Mouse (Mus musculus): ENCODE data around the gene Lrrc75b. TPM values are rescaled to one million over a fixed set of nuclear protein-coding genes. Genes with fewer than 3 reads are reported as not detected.

Lrrc75b gene
- polyA plus RNA-seq, 1 experiment from 2014 or later = 3.0 TPM

DNA sequence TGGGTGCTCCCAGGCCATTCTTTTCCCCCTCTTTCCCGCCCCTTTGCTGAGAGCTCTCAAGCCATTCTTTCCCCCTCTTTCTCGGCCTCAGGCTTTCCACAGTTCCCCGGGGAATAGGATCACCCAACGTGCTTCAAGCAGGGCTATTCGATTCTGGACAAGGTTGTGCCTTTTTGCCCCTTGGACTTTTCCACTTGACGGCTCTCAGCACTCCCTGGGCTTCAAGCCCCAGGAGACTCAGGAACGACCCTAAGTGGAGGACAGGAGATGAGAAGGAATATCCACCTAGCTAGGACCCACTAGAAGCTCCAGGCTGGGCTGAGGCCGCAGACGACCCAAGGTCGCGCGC, 43.4 kb downstream of the Lrrc75b start:
- Histone ChIP-seq H3K4me2 (ENCODE audit: low read length) (peak overlapping the region; percentile 98), H3K27me3 (replicated peaks; ENCODE audit: control insufficient read depth, insufficient read depth, low read length) (no peaks in the 10 kb centered on the region), H3K27ac (ENCODE audit: low read depth) (peak overlapping the region; percentile 96), H3K9ac (ENCODE audit: low read length) (peak overlapping the region; percentile 92), H3K36me3 (ENCODE audit: control insufficient read depth, insufficient read depth, low read length) (peaks cover 28% of the 10 kb centered on the region), H3K4me1 (replicated peaks; ENCODE audit: control insufficient read depth, insufficient read depth, low read length) (peaks cover 21% of the 10 kb centered on the region), H3K4me3 (ENCODE audit: low read depth, low read length) (peak overlapping the region; percentile 90), H3K9me3 (ENCODE audit: control insufficient read depth, low read length) (no peaks in the 10 kb centered on the region)
- DNase-seq (ENCODE audit: low spot score) (no peak), ATAC-seq (replicated peaks; ENCODE audit: low FRiP score, low TSS enrichment, low read depth) (no peak)
- 2% methylated on average over 12 of the region's 12 CpGs for WGBS

GRCm38 (mm10) chr10:75516038-75516723, 43.9 kb downstream of the Lrrc75b start:
- Histone ChIP-seq H3K27ac (ENCODE audit: low read depth) (peak overlapping the region; percentile 96; the same call in 1 of the 2 replicates), H3K4me2 (ENCODE audit: low read length) (peak overlapping the region; percentile 98), H3K9ac (ENCODE audit: low read length) (peak overlapping the region; percentile 92), H3K4me1 (replicated peaks; ENCODE audit: control insufficient read depth, insufficient read depth, low read length) (peaks cover 21% of the 10 kb centered on the region), H3K36me3 (ENCODE audit: control insufficient read depth, insufficient read depth, low read length) (peaks cover 29% of the 10 kb centered on the region), H3K9me3 (ENCODE audit: control insufficient read depth, low read length) (no peaks in the 10 kb centered on the region), H3K27me3 (replicated peaks; ENCODE audit: control insufficient read depth, insufficient read depth, low read length) (no peaks in the 10 kb centered on the region), H3K4me3 (ENCODE audit: low read depth, low read length) (peak overlapping the region; percentile 90)
- ATAC-seq (replicated peaks; ENCODE audit: low FRiP score, low TSS enrichment, low read depth) (no peak), DNase-seq (ENCODE audit: low spot score) (no peak)
- 19% methylated on average over 8 of the region's 8 CpGs for WGBS

GRCm38 (mm10) chr10:75515216-75516037, 44.7 kb downstream of the Lrrc75b start:
- Histone ChIP-seq H3K9ac (ENCODE audit: low read length) (no peak overlapping the region), H3K9me3 (ENCODE audit: control insufficient read depth, low read length) (no peaks in the 10 kb centered on the region), H3K27me3 (replicated peaks; ENCODE audit: control insufficient read depth, insufficient read depth, low read length) (no peaks in the 10 kb centered on the region), H3K36me3 (ENCODE audit: control insufficient read depth, insufficient read depth, low read length) (peaks cover 29% of the 10 kb centered on the region), H3K4me1 (replicated peaks; ENCODE audit: control insufficient read depth, insufficient read depth, low read length) (peaks cover 21% of the 10 kb centered on the region), H3K27ac (ENCODE audit: low read depth) (no peak overlapping the region), H3K4me3 (ENCODE audit: low read depth, low read length) (no peak overlapping the region), H3K4me2 (ENCODE audit: low read length) (peak overlapping the region; percentile 98)
- ATAC-seq (replicated peaks; ENCODE audit: low FRiP score, low TSS enrichment, low read depth) (no peak), DNase-seq (ENCODE audit: low spot score) (no peak)
- WGBS = 71% methylated on average over 4 of the region's 4 CpGs

DNA sequence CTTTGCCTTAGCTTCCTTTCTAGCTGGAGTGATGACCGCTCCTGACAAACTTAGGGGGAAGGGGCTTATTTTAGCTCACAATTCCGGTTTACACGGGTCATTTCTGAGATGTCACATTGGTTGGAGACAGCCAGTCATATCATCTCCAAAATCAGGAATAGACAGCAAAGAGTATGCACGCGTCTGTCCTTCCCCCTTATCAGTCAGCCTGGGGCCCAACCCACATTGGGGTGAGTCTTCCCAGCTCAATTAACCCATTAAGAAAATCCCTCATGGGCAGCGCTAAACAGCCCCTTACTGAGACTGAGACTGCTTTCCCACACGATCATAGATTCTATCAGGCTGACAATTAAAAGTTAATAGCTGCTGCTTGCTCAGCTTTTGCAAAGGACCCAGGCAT, 45.8 kb downstream of the Lrrc75b start:
- DNase-seq (ENCODE audit: low spot score) (no peak), ATAC-seq (replicated peaks; ENCODE audit: low FRiP score, low TSS enrichment, low read depth) (no peak)
- Histone ChIP-seq H3K9ac (ENCODE audit: low read length) (no peak overlapping the region), H3K27me3 (replicated peaks; ENCODE audit: control insufficient read depth, insufficient read depth, low read length) (no peaks in the 10 kb centered on the region), H3K36me3 (ENCODE audit: control insufficient read depth, insufficient read depth, low read length) (peaks cover 29% of the 10 kb centered on the region), H3K4me2 (ENCODE audit: low read length) (no peak overlapping the region), H3K9me3 (ENCODE audit: control insufficient read depth, low read length) (no peaks in the 10 kb centered on the region), H3K4me1 (replicated peaks; ENCODE audit: control insufficient read depth, insufficient read depth, low read length) (peaks cover 20% of the 10 kb centered on the region), H3K4me3 (ENCODE audit: low read depth, low read length) (no peak overlapping the region), H3K27ac (ENCODE audit: low read depth) (no peak overlapping the region)
- WGBS = 68% methylated on average over 7 of the region's 7 CpGs

GRCm38 (mm10) chr10:75513306-75514067, 46.6 kb downstream of the Lrrc75b start:
- peaks cover 35% of the 10 kb centered on the region for H3K36me3 ChIP-seq (ENCODE audit: control insufficient read depth, insufficient read depth, low read length)
- H3K9me3 ChIP-seq (ENCODE audit: control insufficient read depth, low read length) = no peaks in the 10 kb centered on the region
- WGBS = 90% methylated on average over 8 of the region's 8 CpGs
- H3K4me2 ChIP-seq (ENCODE audit: low read length) = no peak overlapping the region
- no peak for ATAC-seq (replicated peaks; ENCODE audit: low FRiP score, low TSS enrichment, low read depth)
- H3K27me3 ChIP-seq (replicated peaks; ENCODE audit: control insufficient read depth, insufficient read depth, low read length) = no peaks in the 10 kb centered on the region
- no peak overlapping the region for H3K4me3 ChIP-seq (ENCODE audit: low read depth, low read length)
- H3K4me1 ChIP-seq (replicated peaks; ENCODE audit: control insufficient read depth, insufficient read depth, low read length) = peaks cover 11% of the 10 kb centered on the region; the same call in 1 of the 2 replicates
- no peak overlapping the region for H3K27ac ChIP-seq (ENCODE audit: low read depth)
- no peak overlapping the region for H3K9ac ChIP-seq (ENCODE audit: low read length)
- no peak for DNase-seq (ENCODE audit: low spot score)

DNA sequence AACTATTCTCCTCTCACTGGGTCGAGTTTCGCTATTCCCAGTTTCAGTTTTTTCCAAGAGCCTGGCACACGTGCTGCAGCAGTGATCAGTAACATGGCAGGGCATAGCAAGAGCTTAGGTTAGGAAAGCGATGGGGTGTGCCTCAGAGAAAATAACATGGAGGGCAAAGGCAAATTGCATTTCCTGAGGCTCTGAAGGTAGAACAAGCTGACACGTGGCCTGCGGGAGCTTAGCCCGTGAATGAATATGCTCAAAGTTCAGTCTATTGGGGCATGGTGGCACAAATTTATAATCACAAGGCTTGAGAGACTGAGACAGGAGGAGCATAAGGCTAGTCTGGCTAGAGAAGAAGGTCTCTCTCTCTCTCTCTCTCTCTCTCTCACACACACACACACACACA, 47.3 kb downstream of the Lrrc75b start:
- Histone ChIP-seq H3K4me1 (replicated peaks; ENCODE audit: control insufficient read depth, insufficient read depth, low read length) (peaks cover 11% of the 10 kb centered on the region; the same call in 1 of the 2 replicates), H3K27ac (ENCODE audit: low read depth) (no peak overlapping the region), H3K36me3 (ENCODE audit: control insufficient read depth, insufficient read depth, low read length) (peaks cover 42% of the 10 kb centered on the region), H3K4me2 (ENCODE audit: low read length) (no peak overlapping the region), H3K9me3 (ENCODE audit: control insufficient read depth, low read length) (no peaks in the 10 kb centered on the region), H3K4me3 (ENCODE audit: low read depth, low read length) (no peak overlapping the region), H3K9ac (ENCODE audit: low read length) (no peak overlapping the region), H3K27me3 (replicated peaks; ENCODE audit: control insufficient read depth, insufficient read depth, low read length) (no peaks in the 10 kb centered on the region)
- no peak for DNase-seq (ENCODE audit: low spot score)
- 90% methylated on average over 7 of the region's 7 CpGs for WGBS
- ATAC-seq (replicated peaks; ENCODE audit: low FRiP score, low TSS enrichment, low read depth) = no peak

GRCm38 (mm10) chr10:75511897-75512296, 48.2 kb downstream of the Lrrc75b start:
- no peak overlapping the region for H3K9ac ChIP-seq (ENCODE audit: low read length)
- H3K36me3 ChIP-seq (ENCODE audit: control insufficient read depth, insufficient read depth, low read length) = peaks cover 51% of the 10 kb centered on the region
- H3K27ac ChIP-seq (ENCODE audit: low read depth) = no peak overlapping the region
- H3K9me3 ChIP-seq (ENCODE audit: control insufficient read depth, low read length) = no peaks in the 10 kb centered on the region
- WGBS = 94% methylated on average over 7 of the region's 7 CpGs
- DNase-seq (ENCODE audit: low spot score) (no peak), ATAC-seq (replicated peaks; ENCODE audit: low FRiP score, low TSS enrichment, low read depth) (no peak)
- no peak overlapping the region for H3K4me2 ChIP-seq (ENCODE audit: low read length)
- H3K27me3 ChIP-seq (replicated peaks; ENCODE audit: control insufficient read depth, insufficient read depth, low read length) = no peaks in the 10 kb centered on the region
- H3K4me3 ChIP-seq (ENCODE audit: low read depth, low read length) = no peak overlapping the region
- peaks cover 11% of the 10 kb centered on the region; the same call in 1 of the 2 replicates for H3K4me1 ChIP-seq (replicated peaks; ENCODE audit: control insufficient read depth, insufficient read depth, low read length)

DNA sequence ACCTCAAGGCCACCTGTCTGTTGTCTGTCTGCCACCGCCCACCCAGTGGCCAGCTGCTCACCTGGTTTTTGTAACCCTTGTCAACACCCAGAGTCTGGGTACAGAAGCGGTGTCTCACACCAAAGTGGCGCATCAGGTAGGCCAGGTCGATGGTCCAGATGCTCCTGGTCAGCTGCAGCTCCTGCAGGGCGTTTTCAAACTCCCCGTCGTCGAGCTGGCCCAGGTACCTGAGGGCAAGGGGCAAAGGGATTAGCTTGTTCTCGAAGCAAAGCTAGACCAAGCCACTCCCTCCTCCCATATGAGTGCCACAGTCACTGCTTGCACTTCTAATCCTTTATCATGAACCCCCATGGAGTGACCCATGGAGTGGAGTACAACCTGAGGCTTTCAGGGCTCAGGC, 49.1 kb downstream of the Lrrc75b start:
- Histone ChIP-seq H3K9ac (ENCODE audit: low read length) (no peak overlapping the region), H3K36me3 (ENCODE audit: control insufficient read depth, insufficient read depth, low read length) (peaks cover 59% of the 10 kb centered on the region), H3K27ac (ENCODE audit: low read depth) (no peak overlapping the region), H3K4me1 (replicated peaks; ENCODE audit: control insufficient read depth, insufficient read depth, low read length) (peaks cover 7% of the 10 kb centered on the region; the same call in 1 of the 2 replicates), H3K9me3 (ENCODE audit: control insufficient read depth, low read length) (no peaks in the 10 kb centered on the region), H3K27me3 (replicated peaks; ENCODE audit: control insufficient read depth, insufficient read depth, low read length) (no peaks in the 10 kb centered on the region), H3K4me3 (ENCODE audit: low read depth, low read length) (no peak overlapping the region), H3K4me2 (ENCODE audit: low read length) (no peak overlapping the region)
- DNase-seq (ENCODE audit: low spot score) (no peak), ATAC-seq (replicated peaks; ENCODE audit: low FRiP score, low TSS enrichment, low read depth) (no peak)
- 86% methylated on average over 9 of the region's 9 CpGs for WGBS
